Mouse (Mus musculus): ENCODE data around the gene Stard8. TPM values are rescaled to one million over a fixed set of nuclear protein-coding genes. Genes with fewer than 3 reads are reported as not detected.

Stard8 gene
- total RNA-seq (2012; rRNA removed) (0.39 and 0.49 TPM in 2 replicates), polyA plus RNA-seq (2012; ENCODE audit: insufficient read depth in 1 of 2, insufficient read length in 2 of 2, low read depth in 1 of 2, low replicate concordance in 2 of 2, missing spikeins in 1 of 2) (1 to 10 TPM in 1 of 2 experiments, not detected in 1; 2.3 TPM)

GRCm38 (mm10) chrX:99003046-99003445 lies at the start of gene Stard8:
Gene Stard8 (plus strand): TSS chrX:99003248.
- H3K27ac ChIP-seq (ENCODE audit: control insufficient read depth, low read depth, low read length), result no peak within 1 kb of the TSS
- no peak for DNase-seq (ENCODE audit: low read depth, low spot score)
- H3K4me1 ChIP-seq (ENCODE audit: control insufficient read depth in 1 of 2, insufficient read depth in 2 of 2, low read length in 2 of 2), result no peaks in the 10 kb centered on the region
- no peak within 1 kb of the TSS for H3K9ac ChIP-seq (ENCODE audit: control insufficient read depth, low read depth, low read length, poor library complexity, severe bottlenecking)
- H3K27me3 ChIP-seq (ENCODE audit: control insufficient read depth in 1 of 2, insufficient read depth in 2 of 2, low read length in 2 of 2), result no peaks in the 10 kb centered on the region
- H3K79me2 ChIP-seq (ENCODE audit: control insufficient read depth, insufficient read depth, low read length, poor library complexity), result no peaks in the 10 kb centered on the region
- TF ChIP-seq GATA1 (IDR thresholded peaks at IDR 0.05; ENCODE audit: low read depth, low read length) (no peak), MAZ (IDR thresholded peaks at IDR 0.05; ENCODE audit: low read depth, low read length) (no peak), ZNF384 (IDR thresholded peaks at IDR 0.05; ENCODE audit: low read depth, low read length) (no peak), POLR2A (IDR thresholded peaks at IDR 0.05; ENCODE audit: control insufficient read depth in 1 of 2, insufficient read depth in 1 of 2, low read depth in 1 of 2, low read length in 2 of 2, poor library complexity in 1 of 2) (no peak), MAFK (IDR thresholded peaks at IDR 0.05; ENCODE audit: borderline replicate concordance, low read depth, low read length) (no peak), EP300 (IDR thresholded peaks at IDR 0.05; ENCODE audit: low read depth in 1 of 2, low read length in 2 of 2) (no peak), MYB (IDR thresholded peaks at IDR 0.05; ENCODE audit: low read depth, low read length) (no peak), E2F4 (IDR thresholded peaks at IDR 0.05; ENCODE audit: borderline replicate concordance, low read depth, low read length) (no peak), UBTF (IDR thresholded peaks at IDR 0.05; ENCODE audit: borderline replicate concordance, insufficient read depth, low read depth, low read length) (no peak), TCF12 (IDR thresholded peaks at IDR 0.05; ENCODE audit: low read depth, low read length) (no peak), POLR2AphosphoS2 (IDR thresholded peaks at IDR 0.05; ENCODE audit: low read length) (no peak), MYC (IDR thresholded peaks at IDR 0.05; ENCODE audit: low read depth, low read length) (no peak), TAL1 (IDR thresholded peaks at IDR 0.05; ENCODE audit: low read length) (no peak), SMC3 (IDR thresholded peaks at IDR 0.05; ENCODE audit: low read depth, low read length) (no peak)
- no peaks in the 10 kb centered on the region for H3K9me3 ChIP-seq (replicated peaks; ENCODE audit: insufficient read depth, low read length)
- no peaks in the 10 kb centered on the region for H3K36me3 ChIP-seq (ENCODE audit: control insufficient read depth in 1 of 2, insufficient read depth in 2 of 2, low read length in 2 of 2)
- no peak within 1 kb of the TSS for H3K4me3 ChIP-seq (ENCODE audit: control insufficient read depth in 1 of 2, insufficient read depth in 1 of 2, low read depth in 2 of 2, low read length in 2 of 2)

- no peak overlapping the region for H3K27ac ChIP-seq (ENCODE audit: control insufficient read depth, low read depth, low read length)
- no peak overlapping the region for H3K4me3 ChIP-seq (ENCODE audit: control insufficient read depth in 1 of 2, insufficient read depth in 1 of 2, low read depth in 2 of 2, low read length in 2 of 2)
- DNase-seq (ENCODE audit: low read depth, low spot score), result peak; percentile 56
- 0 out of 4 replicates have a peak, but pooled peaks cover 0 to 6% of the 10 kb centered on the region in 2 experiments for H3K4me1 ChIP-seq (ENCODE audit: control insufficient read depth in 1 of 2, insufficient read depth in 2 of 2, low read length in 2 of 2)
- H3K9ac ChIP-seq (ENCODE audit: control insufficient read depth, low read depth, low read length, poor library complexity, severe bottlenecking), result no peak overlapping the region
- H3K9me3 ChIP-seq (replicated peaks; ENCODE audit: insufficient read depth, low read length), result no peaks in the 10 kb centered on the region
- TF ChIP-seq SMC3 (IDR thresholded peaks at IDR 0.05; ENCODE audit: low read depth, low read length), result peak; percentile 35
- no peak for TF ChIP-seq CHD2 (IDR thresholded peaks at IDR 0.05; ENCODE audit: low read length)
- peak; percentile 8 for TF ChIP-seq RAD21 (IDR thresholded peaks at IDR 0.05; ENCODE audit: low read depth, low read length)
- peak; percentile 97 for TF ChIP-seq ZNF384 (IDR thresholded peaks at IDR 0.05; ENCODE audit: low read depth, low read length)
- peak; percentile 45 to 72 (median 54) for TF ChIP-seq CTCF (IDR thresholded peaks at IDR 0.05 in 2 of 3, conservative IDR thresholded peaks at IDR 0.05 in 1 of 3; ENCODE audit: control insufficient read depth in 1 of 3, insufficient read depth in 1 of 3, low read depth in 2 of 3, low read length in 3 of 3, poor library complexity in 1 of 3, severe bottlenecking in 1 of 3)
- peaks cover 0 to 4% of the 10 kb centered on the region in 2 experiments; a peak in 2 of 4 replicates for H3K36me3 ChIP-seq (ENCODE audit: control insufficient read depth in 1 of 2, insufficient read depth in 2 of 2, low read length in 2 of 2)
- H3K27me3 ChIP-seq (ENCODE audit: control insufficient read depth in 1 of 2, insufficient read depth in 2 of 2, low read length in 2 of 2), result no peaks in the 10 kb centered on the region
- no peaks in the 10 kb centered on the region for H3K79me2 ChIP-seq (ENCODE audit: control insufficient read depth, insufficient read depth, low read length, poor library complexity)
These were observed 49.1 kb upstream of the Stard8 start for GRCm38 (mm10) chrX:98953941-98954340.

All from MEL (cell line).